Mouse (Mus musculus) kidney, adult 11 months (tissue): ENCODE measurements around the gene Mrgpra4.

Source experiments
- DNase-seq: peaks from one replicate; pipeline ENCODE4 v3.0.0; 2022

Gene Mrgpra4

GRCm38 (mm10) chr7:47981995-47982394 lies at the start of gene Mrgpra4:
TSS of gene Mrgpra4 (minus strand) at chr7:47982095.
- no peak for DNase-seq

- no peak for DNase-seq
Measured at GRCm38 (mm10) chr7:48027497-48027896, 45.6 kb upstream of the Mrgpra4 start, which contains the start of gene Mrgprx1. TSS of gene Mrgprx1 (minus strand) at chr7:48027597.

GRCm38 (mm10) chr7:48017874-48018273 lies 36.0 kb upstream of the Mrgpra4 start:
- DNase-seq = no peak

- DNase-seq = no peak
Measured at GRCm38 (mm10) chr7:47995689-47996088, 13.8 kb upstream of the Mrgpra4 start.

- DNase-seq = no peak
Measured at GRCm38 (mm10) chr7:47986752-47987151, 4.9 kb upstream of the Mrgpra4 start.
